Mouse (Mus musculus) brain, embryonic 14.5 days (tissue): ENCODE results near the gene Cwf19l1. TPM values are rescaled to one million over a fixed set of nuclear protein-coding genes. Genes with fewer than 3 reads are reported as not detected.
A peak's percentile ranks its signal among the peaks of the same experiment; 100 is the strongest.

Source experiments
- DNase-seq: peaks from one replicate; pipeline ENCODE4 v3.0.0-alpha.2; 2011; ENCODE audit warnings: low read depth
- CTCF ChIP-seq: fragments of 200-500 bp; IDR thresholded peaks from 2 replicates; pipeline ENCODE4 v1.5.1; 2012; ENCODE audit warnings: inconsistent platforms, mild to moderate bottlenecking, moderate library complexity, borderline replicate concordance; ENCODE audit not compliant: insufficient read depth, insufficient read length; ENCODE audit errors: extremely low read depth
- POLR2A ChIP-seq: fragments of 200-500 bp; IDR thresholded peaks from 2 replicates; pipeline ENCODE4 v1.6.1; 2012; ENCODE audit warnings: mild to moderate bottlenecking, inconsistent platforms, borderline replicate concordance; ENCODE audit not compliant: poor library complexity, insufficient read depth, insufficient read length, severe bottlenecking; ENCODE audit errors: extremely low read depth
- polyA plus RNA-seq: library from polyadenylated mRNA; depleted of rRNA; stranded (reverse); fragments of >200 nt; gene quantifications from 2 replicates; pipeline ENCODE4 v1.2.3, GENCODE M21; 2012

The Cwf19l1 gene
- polyA plus RNA-seq, 1 experiment = 31.7 TPM

DNA sequence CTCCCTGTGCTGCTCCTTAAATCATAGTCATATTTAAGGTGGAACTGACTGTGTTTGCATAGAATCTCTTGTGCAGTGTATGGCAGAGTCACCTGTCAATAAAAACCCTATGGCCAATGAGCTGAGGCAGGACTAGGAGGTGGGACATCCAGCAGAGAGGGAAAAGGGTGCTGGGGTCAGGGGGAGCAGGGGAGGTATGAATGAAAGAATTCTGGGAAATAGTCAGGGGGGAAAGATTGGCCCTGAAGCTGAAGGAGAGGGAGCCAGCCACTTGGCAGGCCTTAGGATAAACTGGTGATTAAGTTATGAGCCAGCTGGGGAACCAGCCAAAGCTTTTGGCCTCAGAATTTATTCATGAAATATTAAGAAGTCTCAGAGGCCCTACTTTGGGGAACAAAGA is 26.7 kb downstream of the Cwf19l1 start:
- peak; percentile 15 for DNase-seq

GRCm38 (mm10) chr19:44107661-44108521 is 27.8 kb downstream of the Cwf19l1 start:
- TF ChIP-seq CTCF (no peak), POLR2A (no peak)
- no peak for DNase-seq

More for the DNA sequence above, 26.7 kb downstream of the Cwf19l1 start:
- TF ChIP-seq POLR2A (no peak), CTCF (no peak)

GRCm38 (mm10) chr19:44106831-44107660 is 28.6 kb downstream of the Cwf19l1 start, which contains the start of gene Chuk:
TSS of gene Chuk (minus strand) at chr19:44107480.
- peak; percentile 97 for TF ChIP-seq POLR2A
- no peak for TF ChIP-seq CTCF
- peak; percentile 98 for DNase-seq

DNA sequence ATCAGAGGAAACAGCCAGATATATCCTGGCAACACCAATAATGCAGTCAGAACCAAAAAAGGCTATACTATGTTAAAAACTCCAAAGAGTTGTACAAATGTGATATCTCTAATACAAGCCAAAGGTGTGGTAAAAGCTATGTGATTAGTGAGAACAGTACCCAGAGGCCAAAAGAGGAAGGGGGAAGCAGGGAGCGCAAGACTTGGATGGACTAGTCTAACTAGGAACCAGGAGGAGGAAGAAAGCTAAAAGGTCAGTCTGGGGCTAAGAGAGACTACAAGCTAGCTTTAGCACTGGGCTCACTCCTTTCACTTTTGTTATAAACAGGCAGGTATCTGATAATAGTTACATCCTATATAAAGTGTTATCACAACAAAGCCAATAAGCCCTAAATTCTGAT is 31.3 kb downstream of the Cwf19l1 start:
- TF ChIP-seq CTCF (no peak), POLR2A (no peak)
- no peak for DNase-seq

- TF ChIP-seq POLR2A (no peak), CTCF (no peak)
- no peak for DNase-seq
Observed at GRCm38 (mm10) chr19:44103001-44103400, 32.7 kb downstream of the Cwf19l1 start.

GRCm38 (mm10) chr19:44100840-44101239 is 34.8 kb downstream of the Cwf19l1 start:
- TF ChIP-seq CTCF = no peak
- no peak for TF ChIP-seq POLR2A
- no peak for DNase-seq

DNA sequence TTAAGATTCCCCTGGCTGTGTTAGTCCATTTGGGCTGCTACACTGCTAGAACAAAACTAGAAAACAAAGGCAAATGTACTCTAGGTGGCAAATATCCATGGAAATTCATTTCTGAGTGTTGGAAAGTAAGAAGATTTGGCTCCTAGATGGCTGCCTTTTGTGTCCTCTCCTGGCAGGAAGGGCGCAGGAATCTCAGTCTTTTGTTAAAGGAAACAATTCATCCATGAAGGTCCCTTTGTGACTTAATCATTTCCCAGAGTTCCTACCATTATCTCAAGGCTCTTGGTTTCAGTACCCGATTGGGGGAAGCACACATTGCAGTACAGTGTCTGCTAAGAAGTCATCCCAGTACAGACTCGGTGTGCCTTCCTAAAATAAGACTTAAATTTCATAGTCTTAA is 49.4 kb downstream of the Cwf19l1 start:
- no peak for TF ChIP-seq CTCF
- TF ChIP-seq POLR2A = no peak
- no peak for DNase-seq

- DNase-seq = no peak
- no peak for TF ChIP-seq CTCF
- no peak for TF ChIP-seq POLR2A
Observed at GRCm38 (mm10) chr19:44080920-44081319, 54.8 kb downstream of the Cwf19l1 start.

GRCm38 (mm10) chr19:44080023-44080422 is 55.7 kb downstream of the Cwf19l1 start:
- DNase-seq = no peak
- TF ChIP-seq CTCF (no peak), POLR2A (no peak)

- no peak for DNase-seq
- TF ChIP-seq POLR2A (no peak), CTCF (no peak)
Observed at GRCm38 (mm10) chr19:44077024-44077423, 58.7 kb downstream of the Cwf19l1 start.

- TF ChIP-seq POLR2A (no peak), CTCF (no peak)
- no peak for DNase-seq
Observed at GRCm38 (mm10) chr19:44076457-44076856, 59.2 kb downstream of the Cwf19l1 start.
